Mouse (Mus musculus) hindbrain, embryonic 10.5 days (tissue): ENCODE data around the gene A830031A19Rik. TPM values are rescaled to one million over a fixed set of nuclear protein-coding genes. Genes with fewer than 3 reads are reported as not detected.

ENCODE experiments used
- DNase-seq: peaks from one replicate; pipeline ENCODE4 v3.0.0-alpha.2; 2017; ENCODE audit warnings: low spot score
- H3K27ac ChIP-seq: fragments of 300-500 bp; sonication (generic); 2 replicates; pipeline ENCODE4 v1.5.1; 2016; ENCODE audit warnings: mild to moderate bottlenecking, moderate library complexity
- H3K27me3 ChIP-seq: fragments of 300-500 bp; sonication (generic); 2 replicates; pipeline ENCODE4 v1.6.1; 2016; ENCODE audit warnings: mild to moderate bottlenecking; ENCODE audit not compliant: poor library complexity, insufficient read depth, severe bottlenecking
- H3K36me3 ChIP-seq: fragments of 300-500 bp; sonication (generic); 2 replicates; pipeline ENCODE4 v1.6.1; 2016; ENCODE audit warnings: mild to moderate bottlenecking, moderate library complexity
- H3K4me1 ChIP-seq: fragments of 300-500 bp; sonication (generic); replicated peaks from 2 replicates; pipeline ENCODE4 v1.6.1; 2016; ENCODE audit warnings: mild to moderate bottlenecking
- H3K4me3 ChIP-seq: fragments of 300-500 bp; sonication (generic); 2 replicates; pipeline ENCODE4 v1.5.1; 2016; ENCODE audit warnings: mild to moderate bottlenecking, moderate library complexity
- H3K9me3 ChIP-seq: fragments of 300-500 bp; sonication (generic); 2 replicates; pipeline ENCODE4 v1.6.1; 2016; ENCODE audit warnings: mild to moderate bottlenecking, moderate library complexity
- WGBS: fragments of 180-500 bp; shearing (Covaris S2); methylation state at CpG from one replicate; pipeline ENCODE4 v1.1.7; 2016; 5-methylcytosine and 5-hydroxymethylcytosine counted together
- polyA plus RNA-seq: library from polyadenylated mRNA; unstranded; fragments of >200 nt; fragmentation: Nextera tagmentation; extraction: Ambion mirVana; gene quantifications from 2 replicates; pipeline ENCODE4 v1.2.1, GENCODE M21; 2016

Gene A830031A19Rik
- polyA plus RNA-seq, 1 experiment from 2014 or later: not detected

GRCm38 (mm10) chr11:24103128-24103742 lies 28.4 kb upstream of the A830031A19Rik start:
- no peak overlapping the region for H3K4me3 ChIP-seq
- no peak overlapping the region for H3K27ac ChIP-seq
- 83% methylated on average over 6 of the region's 6 CpGs for WGBS
- peaks cover 2% of the 10 kb centered on the region; the same call in 1 of the 2 replicates for H3K36me3 ChIP-seq
- H3K27me3 ChIP-seq: peaks cover 5% of the 10 kb centered on the region; the same call in 1 of the 2 replicates
- DNase-seq: no peak
- H3K9me3 ChIP-seq: no peaks in the 10 kb centered on the region
- H3K4me1 ChIP-seq: peaks cover 49% of the 10 kb centered on the region

- H3K4me3 ChIP-seq: no peak overlapping the region
- 71% methylated on average over 2 of the region's 2 CpGs for WGBS
- H3K4me1 ChIP-seq: peaks cover 50% of the 10 kb centered on the region
- no peak overlapping the region for H3K27ac ChIP-seq
- DNase-seq: no peak
- H3K36me3 ChIP-seq: peaks cover 2% of the 10 kb centered on the region; the same call in 1 of the 2 replicates
- no peaks in the 10 kb centered on the region for H3K9me3 ChIP-seq
- peaks cover 5% of the 10 kb centered on the region; the same call in 1 of the 2 replicates for H3K27me3 ChIP-seq
Observed at GRCm38 (mm10) chr11:24102372-24102771, 27.5 kb upstream of the A830031A19Rik start.

- H3K4me1 ChIP-seq: peaks cover 57% of the 10 kb centered on the region
- no peak overlapping the region for H3K27ac ChIP-seq
- 95% methylated on average over 3 of the region's 3 CpGs for WGBS
- no peaks in the 10 kb centered on the region for H3K9me3 ChIP-seq
- DNase-seq: no peak
- no peak overlapping the region for H3K4me3 ChIP-seq
- peaks cover 5% of the 10 kb centered on the region; the same call in 1 of the 2 replicates for H3K27me3 ChIP-seq
- H3K36me3 ChIP-seq: peaks cover 2% of the 10 kb centered on the region; the same call in 1 of the 2 replicates
Observed at GRCm38 (mm10) chr11:24101625-24102024, 26.8 kb upstream of the A830031A19Rik start.

GRCm38 (mm10) chr11:24100449-24101070 lies 25.7 kb upstream of the A830031A19Rik start:
- Histone ChIP-seq H3K4me1 (peaks cover 66% of the 10 kb centered on the region), H3K4me3 (no peak overlapping the region), H3K36me3 (peaks cover 2% of the 10 kb centered on the region; the same call in 1 of the 2 replicates), H3K27ac (peak overlapping the region; percentile 14; the same call in 1 of the 2 replicates), H3K27me3 (peaks cover 5% of the 10 kb centered on the region; the same call in 1 of the 2 replicates), H3K9me3 (no peaks in the 10 kb centered on the region)
- WGBS: 78% methylated on average over 4 of the region's 4 CpGs
- DNase-seq: no peak

GRCm38 (mm10) chr11:24099886-24100293 lies 25.0 kb upstream of the A830031A19Rik start:
- H3K27me3 ChIP-seq: peaks cover 5% of the 10 kb centered on the region; the same call in 1 of the 2 replicates
- 0 out of 2 replicates have a peak overlapping the region, but pooled peaks have one; percentile 14 for H3K27ac ChIP-seq
- DNase-seq: peak; percentile 39
- H3K4me3 ChIP-seq: no peak overlapping the region
- 42% methylated on average over 7 of the region's 7 CpGs for WGBS
- peaks cover 2% of the 10 kb centered on the region; the same call in 1 of the 2 replicates for H3K36me3 ChIP-seq
- no peaks in the 10 kb centered on the region for H3K9me3 ChIP-seq
- peaks cover 73% of the 10 kb centered on the region for H3K4me1 ChIP-seq

GRCm38 (mm10) chr11:24099215-24099614 lies 24.4 kb upstream of the A830031A19Rik start:
- no peaks in the 10 kb centered on the region for H3K9me3 ChIP-seq
- H3K4me3 ChIP-seq: no peak overlapping the region
- no peak for DNase-seq
- H3K27ac ChIP-seq: peak overlapping the region; percentile 59; the same call in 1 of the 2 replicates
- 92% methylated on average over 10 of the region's 10 CpGs for WGBS
- peaks cover 5% of the 10 kb centered on the region; the same call in 1 of the 2 replicates for H3K27me3 ChIP-seq
- peaks cover 2% of the 10 kb centered on the region; the same call in 1 of the 2 replicates for H3K36me3 ChIP-seq
- H3K4me1 ChIP-seq: peaks cover 71% of the 10 kb centered on the region

GRCm38 (mm10) chr11:24098662-24099061 lies 23.8 kb upstream of the A830031A19Rik start:
- Histone ChIP-seq H3K36me3 (peaks cover 2% of the 10 kb centered on the region; the same call in 1 of the 2 replicates), H3K4me3 (no peak overlapping the region), H3K9me3 (no peaks in the 10 kb centered on the region), H3K27me3 (peaks cover 5% of the 10 kb centered on the region; the same call in 1 of the 2 replicates), H3K4me1 (peaks cover 68% of the 10 kb centered on the region), H3K27ac (peak overlapping the region; percentile 59; the same call in 1 of the 2 replicates)
- no peak for DNase-seq
- WGBS: 51% methylated on average over 3 of the region's 3 CpGs

GRCm38 (mm10) chr11:24098069-24098468 lies 23.2 kb upstream of the A830031A19Rik start:
- no peak overlapping the region for H3K4me3 ChIP-seq
- peaks cover 62% of the 10 kb centered on the region for H3K4me1 ChIP-seq
- DNase-seq: no peak
- WGBS: 81% methylated on average over 5 of the region's 5 CpGs
- peaks cover 3% of the 10 kb centered on the region; the same call in 1 of the 2 replicates for H3K36me3 ChIP-seq
- H3K27ac ChIP-seq: no peak overlapping the region
- peaks cover 2% of the 10 kb centered on the region; the same call in 1 of the 2 replicates for H3K27me3 ChIP-seq
- no peaks in the 10 kb centered on the region for H3K9me3 ChIP-seq

- Histone ChIP-seq H3K27ac (no peak overlapping the region), H3K27me3 (peaks cover 8% of the 10 kb centered on the region; the same call in 1 of the 2 replicates), H3K4me3 (no peak overlapping the region), H3K4me1 (peaks cover 57% of the 10 kb centered on the region), H3K36me3 (peaks cover 7% of the 10 kb centered on the region; the same call in 1 of the 2 replicates), H3K9me3 (no peaks in the 10 kb centered on the region)
- no peak for DNase-seq
- 41% methylated on average over 6 of the region's 6 CpGs for WGBS
Observed at GRCm38 (mm10) chr11:24097026-24097425, 22.2 kb upstream of the A830031A19Rik start.

GRCm38 (mm10) chr11:24096483-24096882 lies 21.6 kb upstream of the A830031A19Rik start:
- Histone ChIP-seq H3K9me3 (no peaks in the 10 kb centered on the region), H3K36me3 (peaks cover 7% of the 10 kb centered on the region; the same call in 1 of the 2 replicates), H3K27me3 (peaks cover 11% of the 10 kb centered on the region; the same call in 1 of the 2 replicates), H3K27ac (no peak overlapping the region), H3K4me1 (peaks cover 60% of the 10 kb centered on the region), H3K4me3 (no peak overlapping the region)
- WGBS: 46% methylated on average over 6 of the region's 6 CpGs
- DNase-seq: no peak

GRCm38 (mm10) chr11:24095656-24096353 lies 21.0 kb upstream of the A830031A19Rik start:
- no peak overlapping the region for H3K4me3 ChIP-seq
- H3K27me3 ChIP-seq: peaks cover 16% of the 10 kb centered on the region; the same call in 1 of the 2 replicates
- 83% methylated on average over 7 of the region's 7 CpGs for WGBS
- H3K27ac ChIP-seq: no peak overlapping the region
- DNase-seq: no peak
- no peaks in the 10 kb centered on the region for H3K9me3 ChIP-seq
- H3K36me3 ChIP-seq: peaks cover 7% of the 10 kb centered on the region; the same call in 1 of the 2 replicates
- H3K4me1 ChIP-seq: peaks cover 60% of the 10 kb centered on the region

- Histone ChIP-seq H3K4me1 (peaks cover 54% of the 10 kb centered on the region), H3K27ac (no peak overlapping the region)
Observed at GRCm38 (mm10) chr11:24095236-24095635, 20.4 kb upstream of the A830031A19Rik start.

More at GRCm38 (mm10) chr11:24095236-24095635, 20.4 kb upstream of the A830031A19Rik start:
- peaks cover 21% of the 10 kb centered on the region; the same call in 1 of the 2 replicates for H3K27me3 ChIP-seq
- H3K9me3 ChIP-seq: no peaks in the 10 kb centered on the region
- WGBS: 68% methylated on average over 9 of the region's 9 CpGs
- no peak overlapping the region for H3K4me3 ChIP-seq
- DNase-seq: no peak
- peaks cover 7% of the 10 kb centered on the region; the same call in 1 of the 2 replicates for H3K36me3 ChIP-seq
